Mouse (Mus musculus) left cerebral cortex, adult 18-20 months (tissue): ENCODE measurements at regions not wholly inside any gene's neighbourhood (a gene's known extent, or its start where the extent isn't known, plus 50 kb on each side); places are given as distances from the start of the nearest gene placed in this dataset.

Source experiments
- DNase-seq, 2 experiments: peaks; one replicate each; pipeline ENCODE4 v3.0.0; 2021 to 2022; ENCODE audit warnings: low spot score in 2 of 2, mixed read lengths in 1 of 2

- no peak for DNase-seq
Measured at GRCm38 (mm10) chr10:37231936-37232556, 93.3 kb upstream of the Marcks start.

- DNase-seq = no peak
Measured at GRCm38 (mm10) chr10:37231159-37231558, 92.4 kb upstream of the Marcks start.

GRCm38 (mm10) chr10:37227889-37228288 is 89.2 kb upstream of the Marcks start:
- no peak for DNase-seq

- no peak for DNase-seq
Measured at GRCm38 (mm10) chr10:37221730-37222129, 83.0 kb upstream of the Marcks start.

- no peak for DNase-seq
Measured at GRCm38 (mm10) chr10:37220434-37220833, 81.7 kb upstream of the Marcks start.

- no peak for DNase-seq
Measured at GRCm38 (mm10) chr10:37219936-37220335, 81.2 kb upstream of the Marcks start.

GRCm38 (mm10) chr10:37219381-37219780 is 80.7 kb upstream of the Marcks start:
- no peak for DNase-seq

- no peak for DNase-seq
Measured at GRCm38 (mm10) chr10:37214656-37215055, 75.9 kb upstream of the Marcks start.

GRCm38 (mm10) chr10:37212350-37213035 is 73.8 kb upstream of the Marcks start:
- DNase-seq = no peak

- no peak for DNase-seq
Measured at GRCm38 (mm10) chr10:37211305-37211704, 72.6 kb upstream of the Marcks start.

- DNase-seq = no peak
Measured at GRCm38 (mm10) chr10:37210223-37210622, 71.5 kb upstream of the Marcks start.

- DNase-seq = no peak
Measured at GRCm38 (mm10) chr10:37206986-37207385, 68.3 kb upstream of the Marcks start.

- DNase-seq = no peak
Measured at GRCm38 (mm10) chr10:37206546-37206945, 67.8 kb upstream of the Marcks start.

GRCm38 (mm10) chr10:37203709-37204108 is 65.0 kb upstream of the Marcks start:
- no peak for DNase-seq

- no peak for DNase-seq
Measured at GRCm38 (mm10) chr10:37194798-37195453, 56.2 kb upstream of the Marcks start.

- DNase-seq = no peak
Measured at GRCm38 (mm10) chr10:37194131-37194797, 55.5 kb upstream of the Marcks start.

GRCm38 (mm10) chr10:37192661-37193060 is 53.9 kb upstream of the Marcks start:
- no peak for DNase-seq

GRCm38 (mm10) chr10:37190092-37190491 is 51.4 kb upstream of the Marcks start:
- DNase-seq = no peak
